Comparison of ENCODE assay signal across 9 mouse cellular contexts in genomic region chr6:136920320-136921257, GRCm38 (mm10). TPM values are rescaled to one million over a fixed set of nuclear protein-coding genes. Genes with fewer than 3 reads are reported as not detected.
DNase-seq lines count a peak whose midpoint lies in the region; ATAC-seq and TF ChIP-seq lines count a peak whose summit lies in the region.
"Had no signal": no experiment of that assay in that cellular context is flagged by ENCODE, and none has a peak within 500 bp of the region (broad histone marks: within the 10 kb centered on the region; RNA-seq: fewer than 3 reads in every experiment).

No protein-coding gene starts in this region.

- no peak overlapping the region for H3K9ac ChIP-seq in midbrain, embryonic 16.5 days (ENCODE audit: low read depth, low read length)
- H3K9ac ChIP-seq in intestine, postnatal 0 days (ENCODE audit: low read depth, low read length), result no peak overlapping the region
- H3K9ac ChIP-seq: limb, embryonic 13.5 days had no signal

- 48% methylated on average over 16 of the region's 16 CpGs for WGBS in midbrain, embryonic 10.5 days
- WGBS in midbrain, embryonic 16.5 days, result 45% methylated on average over 16 of the region's 16 CpGs
- 42% methylated on average over 16 of the region's 16 CpGs for WGBS in intestine, postnatal 0 days
- WGBS in spleen, adult 2 months, result 46% methylated on average over 16 of the region's 16 CpGs

- no peaks in the 10 kb centered on the region for H3K36me3 ChIP-seq in midbrain, embryonic 10.5 days
- no peaks in the 10 kb centered on the region for H3K36me3 ChIP-seq in midbrain, embryonic 16.5 days (ENCODE audit: control insufficient read depth, insufficient read depth, low read length)
- H3K36me3 ChIP-seq in intestine, postnatal 0 days (ENCODE audit: control insufficient read depth, insufficient read depth), result no peaks in the 10 kb centered on the region
- peaks cover 30% of the 10 kb centered on the region for H3K36me3 ChIP-seq in spleen, adult 2 months (ENCODE audit: control insufficient read depth, insufficient read depth, low read length)
- H3K36me3 ChIP-seq: limb, embryonic 13.5 days had no signal

- 0 out of 2 replicates have a peak, but pooled peaks cover 3% of the 10 kb centered on the region for H3K4me1 ChIP-seq in midbrain, embryonic 10.5 days
- H3K4me1 ChIP-seq in midbrain, embryonic 16.5 days (ENCODE audit: control insufficient read depth, insufficient read depth, low read length), result no peaks in the 10 kb centered on the region
- no peaks in the 10 kb centered on the region for H3K4me1 ChIP-seq in intestine, postnatal 0 days (replicated peaks; ENCODE audit: control insufficient read depth, insufficient read depth, low read length)
- peaks cover 4% of the 10 kb centered on the region; the same call in 1 of the 2 replicates for H3K4me1 ChIP-seq in spleen, adult 2 months (ENCODE audit: control insufficient read depth, insufficient read depth, insufficient read length)

- H3K4me3 ChIP-seq in midbrain, embryonic 10.5 days, result no peak overlapping the region
- H3K4me3 ChIP-seq in midbrain, embryonic 16.5 days (ENCODE audit: low read depth, low read length), result no peak overlapping the region
- no peak overlapping the region for H3K4me3 ChIP-seq in intestine, postnatal 0 days (ENCODE audit: low read depth, low read length)
- H3K4me3 ChIP-seq in spleen, adult 2 months (ENCODE audit: extremely low read depth, insufficient read depth, insufficient read length), result no peak overlapping the region
- H3K4me3 ChIP-seq: limb, embryonic 13.5 days had no signal

- intact Hi-C loops in left cerebral cortex, postnatal 10 days (cut with DNase I), result loop anchor here (2.0 to 5.0 kb wide), 2 partner anchors 42 to 58 kb away; no protein-coding TSS in a partner anchor

- no peaks in the 10 kb centered on the region for H3K27me3 ChIP-seq in midbrain, embryonic 10.5 days (ENCODE audit: low read depth, poor library complexity, severe bottlenecking)
- H3K27me3 ChIP-seq in midbrain, embryonic 16.5 days (ENCODE audit: control insufficient read depth, insufficient read depth, low read depth, low read length), result no peaks in the 10 kb centered on the region
- H3K27me3 ChIP-seq in intestine, postnatal 0 days (replicated peaks; ENCODE audit: control insufficient read depth, insufficient read depth, low read length), result no peaks in the 10 kb centered on the region
- H3K27me3 ChIP-seq in spleen, adult 2 months (ENCODE audit: control insufficient read depth, insufficient read depth, low read length), result no peaks in the 10 kb centered on the region
- H3K27me3 ChIP-seq: limb, embryonic 13.5 days had no signal

- ATAC-seq in midbrain, embryonic 16.5 days, result no peak
- ATAC-seq in intestine, postnatal 0 days, result no peak

- peak; percentile 91 for TF ChIP-seq CTCF in intestine, postnatal 0 days (IDR thresholded peaks at IDR 0.05; ENCODE audit: low read depth)
- TF ChIP-seq CTCF in spleen, adult 2 months (IDR thresholded peaks at IDR 0.05; ENCODE audit: extremely low read depth, insufficient read depth, insufficient read length, insufficient replicate concordance), result peak; percentile 31; the same call in 1 of the 2 replicates

- no peak overlapping the region for H3K27ac ChIP-seq in midbrain, embryonic 10.5 days (replicated peaks)
- H3K27ac ChIP-seq in midbrain, embryonic 16.5 days (ENCODE audit: low read length), result no peak overlapping the region
- no peak overlapping the region for H3K27ac ChIP-seq in intestine, postnatal 0 days (ENCODE audit: low read depth, low read length)
- H3K27ac ChIP-seq in spleen, adult 2 months (ENCODE audit: insufficient read depth, low read length), result no peak overlapping the region
- H3K27ac ChIP-seq: limb, embryonic 13.5 days had no signal

- DNase-seq in midbrain, embryonic 10.5 days (ENCODE audit: low spot score), result peak; percentile 66
- peak; percentile 91 for DNase-seq in embryo, embryonic 10.5 days (ENCODE audit: low spot score)
- DNase-seq in gastrocnemius, postnatal 4 days (ENCODE audit: low spot score in 2 of 2), result peak; percentile 59 to 78
- peak; percentile 71 to 77 for DNase-seq in left cerebral cortex, postnatal 10 days (ENCODE audit: extremely low spot score in 1 of 2, low spot score in 2 of 2)
- peak; percentile 41 for DNase-seq in mesoderm, embryonic 11.5 days (ENCODE audit: low read depth, low spot score)
- DNase-seq in spleen, adult 2 months (ENCODE audit: low read depth in 1 of 2, low spot score in 2 of 2), result peak in 1 of 2 experiments; percentile 54

- no peak overlapping the region for H3K4me2 ChIP-seq in midbrain, embryonic 16.5 days (ENCODE audit: low read length)
- no peak overlapping the region for H3K4me2 ChIP-seq in intestine, postnatal 0 days (replicated peaks; ENCODE audit: low read depth)
- H3K4me2 ChIP-seq: limb, embryonic 13.5 days had no signal

- no peaks in the 10 kb centered on the region for H3K9me3 ChIP-seq in midbrain, embryonic 10.5 days (replicated peaks)
- no peaks in the 10 kb centered on the region for H3K9me3 ChIP-seq in midbrain, embryonic 16.5 days (replicated peaks; ENCODE audit: control insufficient read depth, low read length, poor library complexity, severe bottlenecking)
- no peaks in the 10 kb centered on the region for H3K9me3 ChIP-seq in intestine, postnatal 0 days (ENCODE audit: control insufficient read depth)
- H3K9me3 ChIP-seq: limb, embryonic 13.5 days had no signal

- no peak for TF ChIP-seq POLR2A in spleen, adult 2 months (IDR thresholded peaks at IDR 0.05; ENCODE audit: low read depth, low read length)

RNA-seq across cellular contexts. Expression of gene Erp27, which starts 1.4 kb away (rescaled TPM):
- not detected in 2 replicates for polyA plus RNA-seq in midbrain, embryonic 10.5 days (2016; fragmentation: Nextera tagmentation; extraction: Ambion mirVana)
- polyA plus RNA-seq in midbrain, embryonic 16.5 days (2015; fragmentation: Nextera tagmentation; extraction: Ambion mirVana), result 0.18 TPM in 1 of 2 replicates, not detected in the other
- total RNA-seq in gastrocnemius, postnatal 4 days (2021), result not detected
- 0.48 and 0.68 TPM in 2 replicates for polyA plus RNA-seq in intestine, postnatal 0 days (2015; fragmentation: Nextera tagmentation; extraction: Ambion mirVana)
- total RNA-seq in left cerebral cortex, postnatal 10 days (2021), result under 1 TPM in 1 of 2 experiments, not detected in 1; 0.69 TPM
- 10.5 and 16.2 TPM in 2 replicates for polyA plus RNA-seq in spleen, adult 2 months (2012; rRNA removed)

RNA-seq across cellular contexts. Expression of gene Pde6h, which starts 3.0 kb away (rescaled TPM):
- polyA plus RNA-seq in midbrain, embryonic 10.5 days (2016; fragmentation: Nextera tagmentation; extraction: Ambion mirVana), result not detected in 2 replicates
- polyA plus RNA-seq in midbrain, embryonic 16.5 days (2015; fragmentation: Nextera tagmentation; extraction: Ambion mirVana), result 0.08 TPM in 1 of 2 replicates, not detected in the other
- not detected for total RNA-seq in gastrocnemius, postnatal 4 days (2021)
- polyA plus RNA-seq in intestine, postnatal 0 days (2015; fragmentation: Nextera tagmentation; extraction: Ambion mirVana), result 0.44 TPM in 1 of 2 replicates, not detected in the other
- total RNA-seq in left cerebral cortex, postnatal 10 days (2021), result 1 to 10 TPM in 1 of 2 experiments, under 1 TPM in 1; 0.18 to 1.2 TPM
- 0.01 TPM in 1 of 2 replicates, not detected in the other for polyA plus RNA-seq in spleen, adult 2 months (2012; rRNA removed)

RNA-seq across cellular contexts. Expression of gene Arhgdib, which starts 21.1 kb away (rescaled TPM):
- polyA plus RNA-seq in midbrain, embryonic 10.5 days (2016; fragmentation: Nextera tagmentation; extraction: Ambion mirVana), result 25.0 and 26.0 TPM in 2 replicates
- 11.9 and 12.7 TPM in 2 replicates for polyA plus RNA-seq in midbrain, embryonic 16.5 days (2015; fragmentation: Nextera tagmentation; extraction: Ambion mirVana)
- total RNA-seq in gastrocnemius, postnatal 4 days (2021), result 10 to 100 TPM; 28.4 to 31.1 TPM
- 22.2 and 22.6 TPM in 2 replicates for polyA plus RNA-seq in intestine, postnatal 0 days (2015; fragmentation: Nextera tagmentation; extraction: Ambion mirVana)
- 10 to 100 TPM; 24.0 to 30.7 TPM for total RNA-seq in left cerebral cortex, postnatal 10 days (2021)
- polyA plus RNA-seq in spleen, adult 2 months (2012; rRNA removed), result 361 and 386 TPM in 2 replicates

RNA-seq across cellular contexts. Expression of gene Mgp, which starts 45.0 kb away (rescaled TPM):
- polyA plus RNA-seq in midbrain, embryonic 10.5 days (2016; fragmentation: Nextera tagmentation; extraction: Ambion mirVana), result 1.1 and 1.5 TPM in 2 replicates
- 11.2 and 16.3 TPM in 2 replicates for polyA plus RNA-seq in midbrain, embryonic 16.5 days (2015; fragmentation: Nextera tagmentation; extraction: Ambion mirVana)
- total RNA-seq in gastrocnemius, postnatal 4 days (2021), result 100 to 1,000 TPM in 1 of 2 experiments, 10 to 100 TPM in 1; 73.6 to 120 TPM
- polyA plus RNA-seq in intestine, postnatal 0 days (2015; fragmentation: Nextera tagmentation; extraction: Ambion mirVana), result 74.8 and 76.7 TPM in 2 replicates
- 10 to 100 TPM; 23.7 to 31.2 TPM for total RNA-seq in left cerebral cortex, postnatal 10 days (2021)
- 39.8 and 47.7 TPM in 2 replicates for polyA plus RNA-seq in spleen, adult 2 months (2012; rRNA removed)

Comparison
In these comparisons a context has a peak if more than half of its experiments do, and no peak if none do; other contexts are left out.
1. RNA of gene Arhgdib, which starts 21.1 kb away (polyA plus RNA-seq): 361 to 386 TPM in spleen, adult 2 months; 25.0 to 26.0 TPM in midbrain, embryonic 10.5 days, 22.2 to 22.6 TPM in intestine, postnatal 0 days and 11.9 to 12.7 TPM in midbrain, embryonic 16.5 days; every median in the first group is over 10 times any median in the second.